Mouse (Mus musculus): ENCODE results near the gene Gm20388. TPM values are rescaled to one million over a fixed set of nuclear protein-coding genes. Genes with fewer than 3 reads are reported as not detected.

Gm20388 gene
- polyA plus RNA-seq, 1 experiment = 10.6 TPM

GRCm38 (mm10) chr8:123653994-123654569, 3743.4 kb downstream of the Gm20388 start:
- Histone ChIP-seq H3K27ac (ENCODE audit: control insufficient read depth, insufficient read depth, low read depth, low read length, poor library complexity) (peak overlapping the region; percentile 70), H3K4me1 (ENCODE audit: control insufficient read depth, insufficient read depth, low read length) (peaks cover 1% of the 10 kb centered on the region; the same call in 1 of the 2 replicates), H3K4me3 (replicated peaks; ENCODE audit: control insufficient read depth, low read depth, low read length) (peak overlapping the region; percentile 66)
- WGBS = 2% methylated on average over 73 of the region's 77 CpGs
- no peak for TF ChIP-seq CTCF (IDR thresholded peaks at IDR 0.05; ENCODE audit: control insufficient read depth, insufficient read depth, low read length)
- no peak for TF ChIP-seq POLR2A (IDR thresholded peaks at IDR 0.05; ENCODE audit: borderline replicate concordance, control insufficient read depth, low read depth, low read length)

- Histone ChIP-seq H3K4me3 (replicated peaks; ENCODE audit: control insufficient read depth, low read depth, low read length) (no peak overlapping the region), H3K4me1 (ENCODE audit: control insufficient read depth, insufficient read depth, low read length) (peaks cover 1% of the 10 kb centered on the region; the same call in 1 of the 2 replicates), H3K27ac (ENCODE audit: control insufficient read depth, insufficient read depth, low read depth, low read length, poor library complexity) (no peak overlapping the region; the same call in 1 of the 2 replicates)
- 29% methylated on average over 5 of the region's 5 CpGs for WGBS
- TF ChIP-seq POLR2A (IDR thresholded peaks at IDR 0.05; ENCODE audit: borderline replicate concordance, control insufficient read depth, low read depth, low read length) (no peak), CTCF (IDR thresholded peaks at IDR 0.05; ENCODE audit: control insufficient read depth, insufficient read depth, low read length) (no peak)
Measured at GRCm38 (mm10) chr8:123654763-123655162, 3744.1 kb downstream of the Gm20388 start.

GRCm38 (mm10) chr8:123655351-123655779, 3744.7 kb downstream of the Gm20388 start:
- H3K4me1 ChIP-seq (ENCODE audit: control insufficient read depth, insufficient read depth, low read length) = peaks cover 1% of the 10 kb centered on the region; the same call in 1 of the 2 replicates
- peak overlapping the region; percentile 51; the same call in 1 of the 2 replicates for H3K27ac ChIP-seq (ENCODE audit: control insufficient read depth, insufficient read depth, low read depth, low read length, poor library complexity)
- no peak for TF ChIP-seq POLR2A (IDR thresholded peaks at IDR 0.05; ENCODE audit: borderline replicate concordance, control insufficient read depth, low read depth, low read length)
- no peak for TF ChIP-seq CTCF (IDR thresholded peaks at IDR 0.05; ENCODE audit: control insufficient read depth, insufficient read depth, low read length)
- 28% methylated on average over 8 of the region's 8 CpGs for WGBS
- peak overlapping the region; percentile 53 for H3K4me3 ChIP-seq (replicated peaks; ENCODE audit: control insufficient read depth, low read depth, low read length)

GRCm38 (mm10) chr8:123657826-123658225, 3747.2 kb downstream of the Gm20388 start:
- 80% methylated on average over 8 of the region's 8 CpGs for WGBS
- H3K4me1 ChIP-seq (ENCODE audit: control insufficient read depth, insufficient read depth, low read length) = peaks cover 3% of the 10 kb centered on the region; the same call in 1 of the 2 replicates
- H3K27ac ChIP-seq (ENCODE audit: control insufficient read depth, insufficient read depth, low read depth, low read length, poor library complexity) = no peak overlapping the region
- H3K4me3 ChIP-seq (replicated peaks; ENCODE audit: control insufficient read depth, low read depth, low read length) = no peak overlapping the region
- TF ChIP-seq CTCF (IDR thresholded peaks at IDR 0.05; ENCODE audit: control insufficient read depth, insufficient read depth, low read length) (no peak), POLR2A (IDR thresholded peaks at IDR 0.05; ENCODE audit: borderline replicate concordance, control insufficient read depth, low read depth, low read length) (no peak)

- TF ChIP-seq CTCF (IDR thresholded peaks at IDR 0.05; ENCODE audit: control insufficient read depth, insufficient read depth, low read length) (no peak), POLR2A (IDR thresholded peaks at IDR 0.05; ENCODE audit: borderline replicate concordance, control insufficient read depth, low read depth, low read length) (no peak)
- 75% methylated on average over 10 of the region's 10 CpGs for WGBS
- peaks cover 3% of the 10 kb centered on the region; the same call in 1 of the 2 replicates for H3K4me1 ChIP-seq (ENCODE audit: control insufficient read depth, insufficient read depth, low read length)
- H3K27ac ChIP-seq (ENCODE audit: control insufficient read depth, insufficient read depth, low read depth, low read length, poor library complexity) = no peak overlapping the region
- H3K4me3 ChIP-seq (replicated peaks; ENCODE audit: control insufficient read depth, low read depth, low read length) = no peak overlapping the region
Measured at GRCm38 (mm10) chr8:123659469-123660057, 3748.9 kb downstream of the Gm20388 start.

GRCm38 (mm10) chr8:123661515-123661914, 3750.9 kb downstream of the Gm20388 start:
- 52% methylated on average over 11 of the region's 11 CpGs for WGBS
- H3K27ac ChIP-seq (ENCODE audit: control insufficient read depth, insufficient read depth, low read depth, low read length, poor library complexity) = no peak overlapping the region
- TF ChIP-seq POLR2A (IDR thresholded peaks at IDR 0.05; ENCODE audit: borderline replicate concordance, control insufficient read depth, low read depth, low read length) (no peak), CTCF (IDR thresholded peaks at IDR 0.05; ENCODE audit: control insufficient read depth, insufficient read depth, low read length) (no peak)
- H3K4me3 ChIP-seq (replicated peaks; ENCODE audit: control insufficient read depth, low read depth, low read length) = no peak overlapping the region
- H3K4me1 ChIP-seq (ENCODE audit: control insufficient read depth, insufficient read depth, low read length) = peaks cover 3% of the 10 kb centered on the region; the same call in 1 of the 2 replicates

GRCm38 (mm10) chr8:123665580-123665979, 3754.9 kb downstream of the Gm20388 start:
- WGBS = 38% methylated on average over 6 of the region's 6 CpGs
- Histone ChIP-seq H3K4me1 (ENCODE audit: control insufficient read depth, insufficient read depth, low read length) (peaks cover 7% of the 10 kb centered on the region), H3K27ac (ENCODE audit: control insufficient read depth, insufficient read depth, low read depth, low read length, poor library complexity) (no peak overlapping the region), H3K4me3 (replicated peaks; ENCODE audit: control insufficient read depth, low read depth, low read length) (no peak overlapping the region)
- TF ChIP-seq CTCF (IDR thresholded peaks at IDR 0.05; ENCODE audit: control insufficient read depth, insufficient read depth, low read length) = no peak
- TF ChIP-seq POLR2A (IDR thresholded peaks at IDR 0.05; ENCODE audit: borderline replicate concordance, control insufficient read depth, low read depth, low read length) = no peak

GRCm38 (mm10) chr8:123666832-123667231, 3756.2 kb downstream of the Gm20388 start:
- TF ChIP-seq POLR2A (IDR thresholded peaks at IDR 0.05; ENCODE audit: borderline replicate concordance, control insufficient read depth, low read depth, low read length) (no peak), CTCF (IDR thresholded peaks at IDR 0.05; ENCODE audit: control insufficient read depth, insufficient read depth, low read length) (no peak)
- Histone ChIP-seq H3K4me1 (ENCODE audit: control insufficient read depth, insufficient read depth, low read length) (peaks cover 8% of the 10 kb centered on the region), H3K27ac (ENCODE audit: control insufficient read depth, insufficient read depth, low read depth, low read length, poor library complexity) (no peak overlapping the region), H3K4me3 (replicated peaks; ENCODE audit: control insufficient read depth, low read depth, low read length) (no peak overlapping the region)
- WGBS = 89% methylated on average over 1 of the region's 1 CpGs

All from bone marrow, adult 2 months (tissue).